Mouse (Mus musculus): ENCODE data around the gene Kcnn3. TPM values are rescaled to one million over a fixed set of nuclear protein-coding genes. Genes with fewer than 3 reads are reported as not detected.

Gene Kcnn3
- polyA plus RNA-seq, 1 experiment: 10.9 TPM

GRCm38 (mm10) chr3:89554587-89554986, 34.6 kb downstream of the Kcnn3 start:
- no peak overlapping the region for H3K4me3 ChIP-seq (ENCODE audit: insufficient read depth, low read length)
- H3K4me1 ChIP-seq (ENCODE audit: control insufficient read depth, insufficient read depth, low read length): peaks cover 4% of the 10 kb centered on the region
- H3K27ac ChIP-seq (ENCODE audit: insufficient read depth, low read length): no peak overlapping the region
- TF ChIP-seq POLR2A (IDR thresholded peaks at IDR 0.05; ENCODE audit: extremely low read depth, insufficient read depth, low read length): no peak
- TF ChIP-seq CTCF (IDR thresholded peaks at IDR 0.05; ENCODE audit: extremely low read depth, insufficient read depth, low read length): no peak

- TF ChIP-seq CTCF (IDR thresholded peaks at IDR 0.05; ENCODE audit: extremely low read depth, insufficient read depth, low read length): no peak
- TF ChIP-seq POLR2A (IDR thresholded peaks at IDR 0.05; ENCODE audit: extremely low read depth, insufficient read depth, low read length): no peak
These were observed 37.8 kb downstream of the Kcnn3 start for GRCm38 (mm10) chr3:89557811-89558210.

GRCm38 (mm10) chr3:89558972-89559910, 39.3 kb downstream of the Kcnn3 start:
- Histone ChIP-seq H3K4me1 (ENCODE audit: control insufficient read depth, insufficient read depth, low read length) (peaks cover 2% of the 10 kb centered on the region), H3K27ac (ENCODE audit: insufficient read depth, low read length) (0 out of 2 replicates have a peak overlapping the region, but pooled peaks have one; percentile 1), H3K4me3 (ENCODE audit: insufficient read depth, low read length) (no peak overlapping the region)
- TF ChIP-seq POLR2A (IDR thresholded peaks at IDR 0.05; ENCODE audit: extremely low read depth, insufficient read depth, low read length) (no peak), CTCF (IDR thresholded peaks at IDR 0.05; ENCODE audit: extremely low read depth, insufficient read depth, low read length) (no peak)

More at GRCm38 (mm10) chr3:89557811-89558210, 37.8 kb downstream of the Kcnn3 start:
- Histone ChIP-seq H3K4me3 (ENCODE audit: insufficient read depth, low read length) (no peak overlapping the region), H3K27ac (ENCODE audit: insufficient read depth, low read length) (no peak overlapping the region), H3K4me1 (ENCODE audit: control insufficient read depth, insufficient read depth, low read length) (peaks cover 2% of the 10 kb centered on the region)

- Histone ChIP-seq H3K27ac (ENCODE audit: insufficient read depth, low read length) (no peak overlapping the region), H3K4me3 (ENCODE audit: insufficient read depth, low read length) (no peak overlapping the region), H3K4me1 (ENCODE audit: control insufficient read depth, insufficient read depth, low read length) (peaks cover 2% of the 10 kb centered on the region)
- no peak for TF ChIP-seq POLR2A (IDR thresholded peaks at IDR 0.05; ENCODE audit: extremely low read depth, insufficient read depth, low read length)
- TF ChIP-seq CTCF (IDR thresholded peaks at IDR 0.05; ENCODE audit: extremely low read depth, insufficient read depth, low read length): no peak
These were observed 41.4 kb downstream of the Kcnn3 start for GRCm38 (mm10) chr3:89561386-89561785.

- Histone ChIP-seq H3K4me3 (ENCODE audit: insufficient read depth, low read length) (no peak overlapping the region), H3K27ac (ENCODE audit: insufficient read depth, low read length) (no peak overlapping the region), H3K4me1 (ENCODE audit: control insufficient read depth, insufficient read depth, low read length) (no peaks in the 10 kb centered on the region)
- TF ChIP-seq CTCF (IDR thresholded peaks at IDR 0.05; ENCODE audit: extremely low read depth, insufficient read depth, low read length) (no peak), POLR2A (IDR thresholded peaks at IDR 0.05; ENCODE audit: extremely low read depth, insufficient read depth, low read length) (no peak)
These were observed 45.4 kb downstream of the Kcnn3 start for GRCm38 (mm10) chr3:89565371-89565770.

GRCm38 (mm10) chr3:89569058-89569457, 49.1 kb downstream of the Kcnn3 start:
- H3K4me3 ChIP-seq (ENCODE audit: insufficient read depth, low read length): no peak overlapping the region
- TF ChIP-seq CTCF (IDR thresholded peaks at IDR 0.05; ENCODE audit: extremely low read depth, insufficient read depth, low read length): no peak
- no peak for TF ChIP-seq POLR2A (IDR thresholded peaks at IDR 0.05; ENCODE audit: extremely low read depth, insufficient read depth, low read length)
- no peaks in the 10 kb centered on the region; the same call in 1 of the 2 replicates for H3K4me1 ChIP-seq (ENCODE audit: control insufficient read depth, insufficient read depth, low read length)
- no peak overlapping the region for H3K27ac ChIP-seq (ENCODE audit: insufficient read depth, low read length)

- no peak overlapping the region for H3K4me3 ChIP-seq (ENCODE audit: insufficient read depth, low read length)
- H3K4me1 ChIP-seq (ENCODE audit: control insufficient read depth, insufficient read depth, low read length): no peaks in the 10 kb centered on the region; the same call in 1 of the 2 replicates
- H3K27ac ChIP-seq (ENCODE audit: insufficient read depth, low read length): no peak overlapping the region
- TF ChIP-seq POLR2A (IDR thresholded peaks at IDR 0.05; ENCODE audit: extremely low read depth, insufficient read depth, low read length) (no peak), CTCF (IDR thresholded peaks at IDR 0.05; ENCODE audit: extremely low read depth, insufficient read depth, low read length) (no peak)
These were observed 49.9 kb downstream of the Kcnn3 start for GRCm38 (mm10) chr3:89569707-89570324.

- Histone ChIP-seq H3K4me3 (ENCODE audit: insufficient read depth, low read length) (no peak overlapping the region), H3K4me1 (ENCODE audit: control insufficient read depth, insufficient read depth, low read length) (no peaks in the 10 kb centered on the region; the same call in 1 of the 2 replicates), H3K27ac (ENCODE audit: insufficient read depth, low read length) (no peak overlapping the region)
- TF ChIP-seq CTCF (IDR thresholded peaks at IDR 0.05; ENCODE audit: extremely low read depth, insufficient read depth, low read length) (no peak), POLR2A (IDR thresholded peaks at IDR 0.05; ENCODE audit: extremely low read depth, insufficient read depth, low read length) (no peak)
These were observed 50.4 kb downstream of the Kcnn3 start for GRCm38 (mm10) chr3:89570362-89570761.

GRCm38 (mm10) chr3:89574260-89574659, 54.3 kb downstream of the Kcnn3 start:
- Histone ChIP-seq H3K27ac (ENCODE audit: insufficient read depth, low read length) (no peak overlapping the region), H3K4me1 (ENCODE audit: control insufficient read depth, insufficient read depth, low read length) (no peaks in the 10 kb centered on the region; the same call in 1 of the 2 replicates), H3K4me3 (ENCODE audit: insufficient read depth, low read length) (no peak overlapping the region)
- TF ChIP-seq CTCF (IDR thresholded peaks at IDR 0.05; ENCODE audit: extremely low read depth, insufficient read depth, low read length) (no peak), POLR2A (IDR thresholded peaks at IDR 0.05; ENCODE audit: extremely low read depth, insufficient read depth, low read length) (no peak)
